Mouse (Mus musculus) hindlimb bud, embryonic 11.5 days (tissue): ENCODE results near the gene Dctpp1.

Experiments used
- DNase-seq: peaks from one replicate; pipeline ENCODE4 v3.0.0-alpha.2; 2012; ENCODE audit warnings: low read depth, low spot score; ENCODE audit errors: extremely low spot score

Gene Dctpp1

DNA sequence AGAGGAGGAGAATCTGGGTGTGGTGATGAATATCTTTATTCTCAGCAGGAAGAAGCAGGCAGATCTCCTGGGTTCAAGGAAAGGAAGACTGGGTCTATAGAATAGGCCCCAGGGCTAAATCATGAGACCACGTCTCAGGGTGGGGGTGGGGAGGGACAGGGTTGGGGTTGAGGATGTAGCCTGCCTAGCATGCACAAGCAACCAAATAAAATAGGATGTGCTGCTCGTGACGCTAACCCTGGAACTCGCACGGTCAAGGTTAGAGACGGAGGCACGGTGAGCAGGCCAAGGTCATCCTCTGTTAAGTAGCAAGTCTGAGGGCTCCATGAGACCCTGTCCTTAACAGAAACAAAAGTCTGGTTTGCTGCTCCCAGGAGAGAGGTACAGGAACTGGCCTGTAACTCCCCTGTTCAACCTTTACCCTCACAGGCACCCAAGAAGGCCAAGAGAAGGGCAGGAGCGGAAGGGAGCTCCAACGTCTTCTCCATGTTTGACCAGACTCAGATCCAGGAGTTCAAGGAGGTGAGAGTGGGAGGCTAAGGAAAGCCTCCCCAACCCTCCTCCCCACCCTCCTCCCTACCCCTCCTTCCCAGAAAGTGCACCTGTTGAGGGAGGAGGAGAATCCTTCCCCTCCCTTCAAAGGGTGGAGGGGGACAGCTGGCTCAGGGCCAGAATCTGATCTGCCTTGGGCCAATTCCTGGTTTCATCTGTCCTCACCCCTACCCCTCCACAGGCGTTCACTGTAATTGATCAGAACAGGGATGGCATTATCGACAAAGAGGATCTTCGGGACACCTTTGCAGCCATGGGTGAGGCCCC is 47.9 kb downstream of the Dctpp1 start:
- no peak for DNase-seq

DNA sequence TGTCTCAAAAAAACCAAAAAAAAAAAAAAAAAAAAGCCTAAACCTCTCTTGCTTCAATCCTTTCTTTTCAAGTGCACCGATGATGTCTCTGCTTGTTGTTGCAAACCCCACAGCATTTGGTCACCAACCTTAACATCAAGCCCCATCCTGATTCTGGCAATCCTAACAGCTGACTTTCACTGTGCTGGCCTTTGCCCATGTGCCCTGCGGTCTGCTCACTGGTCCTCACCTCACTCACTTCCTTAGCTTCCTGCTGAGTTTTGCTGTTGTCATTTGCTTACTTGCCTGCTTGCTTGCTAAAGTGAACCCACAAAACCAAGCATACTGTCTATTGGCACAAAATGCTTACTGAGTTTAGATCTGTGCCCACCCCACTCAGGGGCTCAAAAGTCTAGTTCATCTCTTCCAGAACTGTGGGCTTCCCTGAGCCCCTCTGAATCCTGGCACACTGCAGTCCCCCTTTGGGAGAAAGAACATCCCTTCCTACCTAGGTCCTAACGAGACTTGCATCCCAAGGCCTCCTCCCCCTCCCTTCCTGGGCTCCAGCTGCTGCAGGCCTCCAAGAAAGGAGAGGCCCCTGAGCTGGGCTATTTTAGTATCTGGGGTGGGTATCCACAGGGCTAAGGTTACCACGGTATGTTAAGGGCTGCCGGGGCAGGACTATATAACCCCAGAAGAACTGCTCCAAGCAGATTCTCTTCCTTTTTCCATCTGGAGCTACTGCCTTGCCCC is 49.3 kb downstream of the Dctpp1 start:
- no peak for DNase-seq

DNA sequence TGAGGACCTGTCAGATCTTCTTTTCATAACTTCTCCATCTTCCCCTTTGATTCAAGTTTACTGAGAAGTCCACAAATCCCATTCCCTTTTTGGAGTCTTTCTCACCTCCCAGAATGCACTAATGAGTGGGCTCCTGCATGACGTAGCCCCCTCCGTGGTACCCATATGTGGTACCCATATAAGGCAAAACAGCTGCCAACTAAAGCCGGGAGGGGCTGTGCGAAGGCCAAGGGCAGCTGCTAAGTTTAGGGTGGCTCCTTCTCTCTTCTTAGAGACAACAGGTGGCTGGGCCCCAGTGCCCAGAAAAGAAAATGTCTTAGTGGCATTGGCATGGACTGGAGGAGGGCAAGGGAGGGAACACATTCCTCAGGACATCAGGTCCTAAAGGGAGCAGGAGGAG is 50.2 kb downstream of the Dctpp1 start:
- no peak for DNase-seq

DNA sequence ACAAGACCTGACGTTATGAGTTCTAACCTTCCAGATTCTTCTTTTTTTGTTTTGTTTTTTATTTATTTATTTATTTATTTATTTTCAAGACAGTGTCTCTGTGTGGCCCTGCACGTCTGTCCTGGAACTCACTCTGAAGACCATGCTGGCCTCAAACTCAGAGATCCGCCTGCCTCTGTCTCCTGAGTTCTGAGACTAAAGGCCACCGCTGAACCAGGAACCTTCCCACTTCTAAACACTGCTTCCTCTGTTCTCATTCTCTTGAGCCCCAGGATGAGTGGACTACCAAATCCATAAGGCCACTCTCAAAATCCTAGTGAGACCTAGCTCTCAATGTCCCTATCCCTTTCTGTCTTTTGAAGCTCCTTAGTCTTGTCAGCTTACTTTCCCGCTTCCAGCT is 50.7 kb downstream of the Dctpp1 start:
- no peak for DNase-seq

DNA sequence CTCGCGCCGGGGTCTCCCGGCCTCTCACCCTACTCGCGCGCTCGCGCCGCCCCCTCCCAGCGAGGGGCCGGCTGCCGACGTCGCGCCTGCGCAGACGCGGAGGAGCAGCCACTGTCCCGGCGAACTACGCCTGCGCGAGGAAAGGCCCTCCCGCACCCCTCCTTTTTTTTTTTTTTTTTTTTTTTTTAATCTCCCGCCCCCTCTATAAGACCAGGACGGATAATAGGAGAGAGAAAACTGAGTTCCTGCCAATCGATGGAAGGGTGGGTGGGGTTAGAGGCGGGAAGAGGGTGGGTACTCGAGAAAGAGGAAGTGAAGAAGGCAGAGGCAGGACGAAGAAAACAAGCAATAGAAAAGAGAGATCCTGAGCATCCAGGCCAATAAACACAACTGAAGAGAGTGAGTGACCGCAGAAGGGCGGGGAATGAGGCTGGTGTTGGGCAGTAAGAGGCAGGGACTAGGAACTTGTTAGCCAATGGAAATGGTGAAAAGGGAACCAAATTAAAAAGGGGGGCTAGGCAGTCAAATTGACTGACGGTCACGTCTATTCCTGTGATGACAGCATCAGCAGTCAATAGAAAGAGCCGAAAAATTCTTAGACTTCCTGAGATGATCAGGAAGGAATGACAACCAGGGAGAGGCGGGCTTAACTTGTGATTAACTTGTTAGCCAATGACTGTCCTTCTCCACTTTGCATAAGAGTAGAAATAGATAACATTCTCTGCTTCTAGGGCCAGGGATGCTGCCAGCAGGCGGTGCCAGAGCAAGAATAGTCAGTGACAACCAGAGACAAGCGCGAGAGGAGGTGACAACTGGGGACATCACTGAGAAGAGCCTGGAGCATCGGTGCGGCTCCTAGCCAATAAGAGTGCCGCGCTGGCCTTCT is 51.7 kb downstream of the Dctpp1 start, which contains the start of gene Mylpf:
Gene Mylpf (plus strand): TSS at position 338 of the 886 bp plus-strand sequence.
- peak; percentile 87 for DNase-seq

DNA sequence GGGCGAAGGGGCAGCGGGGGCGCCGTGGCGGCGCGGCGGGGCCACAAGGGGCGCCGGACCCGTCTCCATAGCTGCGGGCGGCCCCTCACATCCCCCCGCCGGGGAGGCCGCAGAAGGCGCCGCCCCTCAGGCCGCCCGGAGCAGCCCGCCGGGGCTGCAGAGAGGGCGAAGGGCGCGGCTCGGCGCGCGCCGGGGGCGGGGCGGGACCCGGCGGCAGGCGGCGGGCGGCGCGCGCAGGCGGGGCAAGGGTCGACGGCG is 52.3 kb downstream of the Dctpp1 start, which contains the start of gene Tbc1d10b:
Gene Tbc1d10b (minus strand): TSS at position 174 of the 258 bp plus-strand sequence.
- no peak for DNase-seq

DNA sequence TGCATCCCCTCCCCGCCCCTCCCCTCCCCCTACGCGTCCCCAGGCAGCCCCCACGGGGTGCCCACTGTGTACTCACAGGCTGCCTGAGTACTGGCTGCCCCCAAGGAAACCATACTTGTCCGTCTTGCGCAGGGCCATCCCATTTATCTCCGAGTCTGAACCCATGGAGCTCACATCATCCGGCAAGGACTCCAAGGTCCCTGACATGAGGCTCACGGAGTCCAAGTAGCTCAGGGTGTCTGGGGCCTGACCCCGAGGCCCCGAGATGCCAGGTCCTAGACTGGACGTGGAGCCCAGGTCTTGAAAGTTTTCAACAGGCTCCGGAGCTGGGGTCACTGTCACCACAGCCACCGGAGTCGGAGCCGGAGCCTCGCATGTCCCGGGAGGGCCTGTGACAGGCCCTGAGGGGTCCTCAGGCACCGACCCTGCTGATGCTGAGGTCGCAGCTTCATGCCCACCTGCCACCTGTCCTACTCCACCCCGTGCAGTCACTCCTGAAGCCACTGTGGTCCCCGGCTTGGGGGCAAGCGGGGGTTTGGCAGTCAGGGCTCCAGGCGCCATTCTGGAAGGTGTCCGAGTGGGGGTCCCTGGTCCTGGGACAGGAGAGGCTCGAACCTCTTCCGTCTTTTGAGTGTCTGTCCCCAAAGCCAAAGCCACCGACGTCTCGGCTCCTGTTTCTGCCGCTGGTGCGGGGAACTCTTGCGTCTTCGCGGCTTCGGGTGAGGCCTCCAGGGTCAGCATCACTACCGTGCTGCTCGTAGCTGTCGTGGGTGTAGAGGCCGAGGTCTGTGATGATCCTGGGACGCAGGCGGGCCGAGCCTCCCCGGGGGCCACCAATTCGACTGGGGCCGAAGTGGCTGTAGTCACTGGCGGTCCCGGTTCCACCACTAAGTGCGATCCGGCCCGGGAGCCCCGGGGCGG is 52.9 kb downstream of the Dctpp1 start:
- DNase-seq, result no peak
